Mouse (Mus musculus): ENCODE data around the gene Slc8b1.

- TF ChIP-seq MAFK (IDR thresholded peaks at IDR 0.05; ENCODE audit: insufficient read depth, low read depth, low read length) (no peak), ZC3H11A (IDR thresholded peaks at IDR 0.05; ENCODE audit: borderline replicate concordance, low read depth, low read length) (no peak), ZNF384 (IDR thresholded peaks at IDR 0.05; ENCODE audit: low read depth, low read length) (no peak), CHD2 (IDR thresholded peaks at IDR 0.05; ENCODE audit: low read depth, low read length) (no peak)
Observed at GRCm38 (mm10) chr5:120548236-120548850, 37.4 kb downstream of the Slc8b1 start.
